Mouse (Mus musculus) monocyte, adult 5-6 weeks (primary cell): ENCODE data around the gene Tnrc18. TPM values are rescaled to one million over a fixed set of nuclear protein-coding genes. Genes with fewer than 3 reads are reported as not detected.

ENCODE experiments used
- ATAC-seq: fragments of 153-309, 156-312 bp; replicated peaks from 2 replicates; pipeline ENCODE4 v1.8.0; 2017; ENCODE audit warnings: mild to moderate bottlenecking; ENCODE audit not compliant: low TSS enrichment, insufficient number of reproducible peaks, severe bottlenecking, poor library complexity, low FRiP score
- total RNA-seq: library from RNA; stranded (forward); fragments of 200-1000, 200-491, 200-594 nt; gene quantifications from 3 replicates; pipeline ENCODE4 v1.2.3, GENCODE M21; 2017

The Tnrc18 gene
- total RNA-seq, 1 experiment from 2014 or later = 22.5 TPM

GRCm38 (mm10) chr5:142702511-142703138, 114.8 kb downstream of the Tnrc18 start:
- ATAC-seq = no peak

DNA sequence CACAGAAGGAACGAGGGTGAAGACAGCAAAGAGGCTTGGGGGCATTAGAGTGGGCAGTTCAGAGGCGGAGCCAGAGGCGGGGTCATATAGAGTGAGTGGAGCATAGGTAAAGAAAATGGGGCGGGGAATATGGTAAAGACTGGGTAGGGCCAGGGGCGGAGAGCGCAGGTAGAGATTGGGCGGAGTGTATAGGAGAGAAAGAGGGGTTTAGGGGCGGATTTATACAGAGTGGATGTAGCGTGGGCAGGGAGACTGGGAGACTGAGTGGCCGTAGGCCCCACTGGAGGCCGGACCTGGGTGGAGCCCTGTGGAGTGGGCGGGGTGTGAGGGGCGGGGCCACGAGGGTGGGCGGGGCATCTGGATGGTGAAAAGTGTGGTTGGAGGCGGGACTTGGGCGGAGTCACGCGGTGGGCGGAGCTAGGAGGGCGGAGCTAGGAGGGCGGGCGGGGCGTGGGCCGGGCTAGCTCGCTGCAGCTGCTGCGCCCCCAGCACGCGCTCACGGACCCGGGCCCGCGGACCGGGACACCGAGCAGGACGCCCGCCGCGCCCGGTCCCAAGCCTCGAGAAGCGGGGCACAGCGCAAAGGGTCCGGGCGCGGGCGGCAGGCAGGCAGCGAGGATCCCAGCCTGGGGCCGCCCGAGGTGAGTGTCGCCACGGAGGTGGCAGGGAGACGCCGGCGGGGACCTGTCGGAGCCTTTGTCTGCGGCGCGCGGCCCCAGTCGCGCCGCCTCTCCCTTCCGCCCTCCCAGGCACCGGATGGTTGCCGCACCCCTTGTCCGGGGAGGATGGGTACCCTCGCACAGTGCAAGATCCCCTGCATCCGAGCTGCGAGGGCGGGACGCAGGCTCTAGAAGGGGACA, 115.6 kb downstream of the Tnrc18 start:
- ATAC-seq = 0 out of 2 replicates have a peak, but pooled peaks have one; percentile 22

DNA sequence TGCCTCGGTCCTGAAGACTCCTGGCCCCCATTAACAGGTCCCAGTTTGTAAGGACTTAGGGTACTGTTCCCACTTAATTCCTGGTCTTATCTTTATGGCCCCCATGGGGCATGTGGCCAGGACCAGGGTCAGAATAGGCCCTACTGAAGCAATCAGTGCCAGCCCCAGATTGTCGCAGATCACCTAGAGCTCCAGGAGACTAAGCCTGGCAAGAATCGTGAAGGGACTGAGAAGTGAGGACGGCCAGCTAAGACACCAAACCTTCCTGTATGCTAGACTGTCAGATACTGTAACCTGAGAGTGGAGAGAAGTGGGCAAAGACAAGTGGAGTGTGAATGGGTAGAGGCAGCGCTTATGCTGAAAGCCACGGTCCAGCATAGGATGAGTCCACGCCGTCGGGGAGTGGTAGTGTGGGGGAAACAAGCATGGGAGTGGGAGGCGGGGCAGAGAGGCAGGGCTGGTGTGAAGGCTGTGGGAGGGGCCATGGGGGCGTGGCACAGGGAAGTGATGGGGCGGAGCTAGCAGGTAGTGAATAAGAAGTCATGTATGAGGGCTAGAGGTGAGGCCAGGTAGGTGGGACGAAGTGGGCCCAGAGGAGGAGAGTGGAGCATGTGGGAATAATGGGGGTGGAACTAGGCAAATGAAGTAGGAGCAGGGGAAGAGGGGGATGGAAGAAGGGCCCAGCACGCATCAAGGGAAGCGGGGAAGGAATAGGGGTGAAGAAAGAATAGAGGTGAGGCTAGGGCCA, 116.4 kb downstream of the Tnrc18 start:
- ATAC-seq = no peak

GRCm38 (mm10) chr5:142697742-142698141, 119.7 kb downstream of the Tnrc18 start:
- no peak for ATAC-seq

GRCm38 (mm10) chr5:142696865-142697264, 120.6 kb downstream of the Tnrc18 start:
- ATAC-seq = no peak

- no peak for ATAC-seq
These were observed 121.2 kb downstream of the Tnrc18 start for GRCm38 (mm10) chr5:142696258-142696657.

DNA sequence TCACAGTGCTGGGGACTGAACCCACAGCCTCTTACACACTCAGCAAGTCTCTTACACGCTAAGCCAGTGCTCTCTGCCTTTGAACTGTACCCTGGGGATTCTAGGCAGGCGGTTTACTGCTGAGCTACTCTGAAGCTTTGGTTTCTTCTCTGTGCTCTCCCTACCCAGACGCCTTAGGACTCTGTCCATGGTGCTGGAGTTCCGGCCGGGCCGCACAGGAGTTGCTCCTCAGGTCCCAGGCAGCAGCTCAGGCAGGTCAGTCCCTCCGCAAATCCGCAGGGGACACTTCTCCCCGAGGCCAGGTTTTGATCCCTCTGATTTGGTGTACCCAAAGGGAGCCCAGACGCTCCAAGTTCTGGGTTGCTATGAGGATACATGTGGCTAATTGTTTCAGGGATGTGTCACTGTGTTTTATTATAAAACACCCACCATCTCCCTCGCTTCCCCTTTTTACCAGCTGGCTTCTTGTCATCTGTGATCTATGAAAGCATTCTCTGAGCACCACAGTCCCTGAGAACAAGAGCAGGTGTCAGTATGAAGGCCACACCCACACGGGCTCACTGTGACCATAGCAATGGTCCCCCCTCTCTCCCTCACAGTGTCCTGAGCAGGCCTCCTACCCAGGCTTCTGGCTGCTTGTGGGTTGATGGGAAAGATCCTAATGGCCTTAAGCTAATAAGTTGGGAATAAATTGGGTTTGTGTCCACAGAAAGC, 122.7 kb downstream of the Tnrc18 start:
- ATAC-seq = no peak

DNA sequence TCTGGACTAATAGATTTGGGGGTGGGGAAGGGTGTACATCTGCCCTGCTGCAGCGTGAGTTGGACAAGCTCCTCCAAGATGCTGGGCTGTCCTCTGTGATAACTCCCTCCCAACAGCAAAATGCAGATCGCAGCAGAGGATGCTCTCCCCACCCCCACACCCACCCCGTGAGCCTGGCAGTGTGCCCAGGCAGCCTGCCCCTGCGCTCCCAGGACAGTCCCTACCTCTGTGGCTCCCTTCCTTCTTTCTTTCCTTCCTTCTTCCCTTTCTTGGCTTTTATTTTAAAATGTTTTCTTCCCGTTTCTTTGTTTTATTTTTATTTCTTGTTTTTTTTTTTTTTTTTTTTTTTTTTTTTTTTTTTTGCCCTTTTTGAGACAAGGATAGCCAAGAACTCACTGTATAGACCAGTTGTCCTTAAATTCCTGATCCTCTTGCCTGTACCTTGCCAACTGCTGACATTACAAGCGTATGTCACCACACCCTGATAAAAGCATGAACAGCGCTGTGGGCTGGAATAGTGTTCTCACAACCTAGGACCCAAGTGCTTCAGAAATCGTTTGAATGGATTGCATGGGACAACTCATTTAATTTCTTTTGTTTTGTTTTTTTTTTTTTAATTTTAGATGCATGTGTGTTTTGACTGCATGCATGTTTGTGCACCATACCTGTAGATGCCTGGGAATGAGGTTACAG, 123.6 kb downstream of the Tnrc18 start:
- no peak for ATAC-seq

DNA sequence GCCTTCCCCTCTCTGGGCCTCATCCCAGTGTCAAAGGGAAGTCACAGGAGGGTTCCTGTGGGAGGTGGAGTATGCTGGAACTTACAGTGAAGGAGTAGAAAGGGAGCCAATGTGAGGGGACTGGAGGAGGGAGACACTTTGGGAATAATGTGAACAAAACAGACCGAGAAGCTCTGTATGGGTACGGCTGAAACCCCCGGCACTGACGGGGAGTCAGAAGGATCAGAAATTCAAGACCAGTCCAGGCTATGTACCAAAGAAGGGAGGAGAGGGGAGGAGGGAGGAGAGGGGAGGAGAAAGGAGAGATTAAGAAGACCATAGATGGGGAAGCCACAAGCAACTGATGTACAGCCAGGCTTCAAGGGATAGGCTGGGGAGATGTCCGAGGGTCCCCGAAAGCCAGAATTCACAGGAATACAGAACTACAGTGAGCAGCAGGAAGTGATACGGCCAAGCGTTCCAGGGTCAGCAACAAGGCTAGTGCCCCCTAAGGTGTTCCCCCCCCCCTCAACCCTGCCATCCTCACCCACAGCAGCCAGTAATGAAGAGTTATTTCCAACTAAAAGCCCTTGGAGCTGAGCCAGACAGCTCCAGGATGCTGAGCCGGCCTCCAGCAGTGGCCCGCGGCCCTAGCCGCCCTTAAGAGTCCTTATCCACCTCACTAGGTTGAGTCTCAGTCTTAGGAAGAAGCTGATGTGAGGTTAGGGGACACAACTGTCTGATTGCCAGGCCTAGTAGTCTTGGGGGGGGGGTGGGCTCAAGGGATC, 124.3 kb downstream of the Tnrc18 start:
- ATAC-seq = no peak

DNA sequence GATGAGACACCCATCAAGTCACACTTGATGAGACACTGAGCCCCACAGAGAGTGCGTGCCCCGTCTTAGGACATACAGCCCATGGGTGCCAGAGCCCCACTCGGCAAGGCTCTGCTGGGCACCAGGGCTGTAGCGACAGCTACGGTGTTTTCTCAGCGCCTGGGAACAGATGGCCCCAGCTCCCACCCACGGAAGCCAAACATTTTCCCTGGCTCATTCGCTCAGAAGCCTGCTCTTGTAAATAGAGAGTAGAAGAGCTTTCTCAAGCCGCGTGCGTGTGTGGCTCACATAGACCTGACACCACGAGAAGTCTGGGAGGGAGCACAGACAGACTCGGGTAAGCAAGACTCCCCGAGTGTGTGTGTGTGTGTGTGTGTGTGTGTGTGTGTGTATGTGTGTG, 125.2 kb downstream of the Tnrc18 start, which contains the start of gene Slc29a4:
TSS of gene Slc29a4 (plus strand) at position 265 of the 400 bp plus-strand sequence.
- ATAC-seq = no peak

DNA sequence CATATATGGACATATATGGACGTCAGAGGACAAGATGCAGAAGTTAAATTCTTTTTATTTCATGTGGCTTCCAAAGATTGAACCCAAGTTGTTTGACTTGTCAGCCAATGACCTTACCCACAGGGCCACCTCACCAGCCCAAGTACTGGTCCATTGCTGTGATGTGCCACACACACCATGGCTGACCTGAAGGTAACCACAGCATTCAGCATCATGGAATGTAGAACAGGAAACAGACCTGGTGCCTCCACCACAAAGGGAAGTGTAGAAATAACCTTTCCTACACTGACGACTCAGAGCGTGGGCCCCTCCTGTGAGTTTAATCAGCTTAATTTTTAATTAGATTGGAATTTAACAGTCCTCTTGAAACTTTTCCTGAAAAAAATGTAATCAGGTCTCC, 127.1 kb downstream of the Tnrc18 start:
- ATAC-seq = no peak

DNA sequence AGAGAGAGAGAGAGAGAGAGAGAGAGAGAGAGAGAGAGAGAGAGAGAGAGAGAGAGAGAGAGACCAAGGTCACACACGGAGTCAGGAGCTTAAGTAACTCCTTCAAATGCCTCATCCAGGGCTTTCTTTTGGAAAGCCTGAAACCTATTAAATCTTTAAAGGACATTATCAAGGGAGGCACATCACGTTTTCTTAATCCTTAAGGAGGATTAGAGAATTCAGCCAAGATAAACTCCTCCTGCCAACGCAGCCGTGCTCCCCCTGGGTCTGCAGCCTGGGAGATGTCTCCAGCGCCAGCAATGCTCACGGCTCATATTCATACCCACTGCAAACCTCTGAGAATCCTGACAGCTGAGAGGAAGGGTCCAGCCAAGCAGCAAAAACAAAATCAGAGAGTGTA, 128.6 kb downstream of the Tnrc18 start:
- no peak for ATAC-seq

DNA sequence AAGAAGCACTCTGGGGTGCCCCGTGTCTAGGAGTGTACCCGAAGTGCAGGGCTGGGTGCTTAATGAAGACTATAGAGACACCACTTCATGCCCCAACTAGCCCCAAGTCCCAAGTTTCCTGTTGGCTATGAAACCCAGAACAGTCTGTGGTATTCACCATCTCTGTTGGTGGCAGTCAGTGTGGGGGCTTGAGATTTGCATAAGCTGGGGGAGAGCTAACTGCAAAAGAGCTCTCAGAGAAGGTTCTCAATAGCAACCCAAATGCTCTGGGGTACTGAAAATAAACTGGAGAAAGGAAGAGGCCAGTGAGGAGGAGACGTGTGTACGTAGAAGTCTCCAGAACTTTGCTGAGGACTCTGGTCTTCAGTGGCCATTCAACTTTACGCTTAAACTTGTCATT, 134.9 kb downstream of the Tnrc18 start:
- ATAC-seq = no peak

DNA sequence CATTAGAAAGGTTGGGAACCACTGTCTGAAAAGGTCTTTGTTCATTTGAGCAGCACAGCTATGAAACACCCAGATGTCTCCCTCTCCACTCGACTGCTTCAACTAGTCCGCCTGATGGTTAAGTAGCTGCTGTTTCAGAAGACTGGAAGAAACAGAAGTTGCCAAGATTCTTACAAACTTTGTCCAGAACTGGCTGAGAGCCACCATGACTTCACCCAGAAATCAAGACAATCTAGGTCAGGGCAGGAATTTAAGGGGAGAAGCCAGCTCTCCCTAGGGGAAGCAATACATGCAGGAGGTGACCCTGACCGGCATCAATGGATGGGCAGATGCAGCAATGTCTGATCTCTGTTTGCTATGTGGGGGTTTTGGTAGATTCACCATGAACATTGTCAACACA, 135.6 kb downstream of the Tnrc18 start:
- ATAC-seq = no peak

DNA sequence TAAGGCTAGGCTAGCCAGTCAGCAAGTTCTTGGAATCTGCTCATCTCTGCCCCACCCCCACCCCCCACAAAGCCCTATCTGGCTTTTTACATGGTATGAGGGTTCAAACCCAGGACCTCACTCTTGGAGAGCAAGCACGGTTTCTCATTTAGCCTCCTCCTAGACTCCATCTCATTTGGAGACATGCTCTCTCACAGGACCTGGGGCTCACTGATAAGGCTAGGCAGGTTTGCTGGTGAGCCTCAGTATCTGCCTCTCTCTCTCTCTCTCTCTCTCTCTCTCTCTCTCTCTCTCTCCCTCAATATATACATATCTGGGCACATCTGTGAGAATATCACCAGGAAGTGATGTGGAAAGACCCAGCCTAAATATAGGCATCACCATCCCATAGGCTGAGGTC, 138.4 kb downstream of the Tnrc18 start:
- no peak for ATAC-seq

GRCm38 (mm10) chr5:142678141-142678571, 139.3 kb downstream of the Tnrc18 start:
- ATAC-seq = no peak
